Mouse (Mus musculus): Measurements from ENCODE around the gene Procr.

Procr gene

DNA sequence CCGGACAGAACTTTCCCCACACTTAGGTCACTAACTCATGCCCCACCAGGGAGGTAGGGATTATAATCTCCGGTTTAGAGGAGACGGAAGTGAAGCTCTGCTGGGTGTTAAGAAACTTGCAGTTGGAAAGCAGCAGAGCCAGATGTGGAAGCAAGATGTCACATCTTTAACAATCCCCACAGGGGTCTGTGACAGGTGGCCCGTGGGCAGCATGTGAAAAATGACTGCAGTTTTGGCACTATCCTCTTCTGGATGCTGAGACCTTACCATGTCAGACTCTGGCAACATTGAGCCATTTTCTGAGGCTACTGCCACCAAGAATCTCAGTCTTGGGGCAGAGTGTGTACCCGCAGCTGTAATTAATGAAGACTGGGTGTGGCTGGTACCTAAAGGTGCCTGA is 53.1 kb downstream of the Procr start:
- DNase-seq (ENCODE audit: low read depth, low spot score), result no peak
